Mouse (Mus musculus) neural tube, embryonic 14.5 days (tissue): ENCODE measurements around the gene Mndal. TPM values are rescaled to one million over a fixed set of nuclear protein-coding genes. Genes with fewer than 3 reads are reported as not detected.
"Not testable (repeated sequence)": the region's sequence is repeated elsewhere in the genome, so short reads cannot be mapped to it uniquely, and the experiment has no call there.

ENCODE experiments used
- ATAC-seq: fragments of 200-750 bp; cut with Nextera tagmentation; 2 replicates; pipeline ENCODE4 v1.8.0; 2017; ENCODE audit warnings: low read depth, mild to moderate bottlenecking, moderate TSS enrichment, moderate library complexity
- H3K27ac ChIP-seq: fragments of 300-500 bp; sonication (generic); 2 replicates; pipeline ENCODE4 v1.5.1; 2014; ENCODE audit warnings: low read depth, mild to moderate bottlenecking, control low read depth, low read length, moderate library complexity, mixed read lengths
- H3K27me3 ChIP-seq: fragments of 300-500 bp; sonication (generic); 2 replicates; pipeline ENCODE4 v1.6.1; 2014; ENCODE audit warnings: low read length; ENCODE audit not compliant: control insufficient read depth, insufficient read depth
- H3K36me3 ChIP-seq: fragments of 300-500 bp; sonication (generic); 2 replicates; pipeline ENCODE4 v1.6.1; 2014; ENCODE audit warnings: low read length, mixed read lengths; ENCODE audit not compliant: control insufficient read depth, insufficient read depth
- H3K4me1 ChIP-seq: fragments of 300-500 bp; sonication (generic); 2 replicates; pipeline ENCODE4 v1.6.1; 2014; ENCODE audit warnings: low read length; ENCODE audit not compliant: control insufficient read depth, insufficient read depth
- H3K4me2 ChIP-seq: fragments of 300-500 bp; sonication (generic); 2 replicates; pipeline ENCODE4 v1.6.1; 2014; ENCODE audit warnings: mild to moderate bottlenecking, low read depth, low read length, control low read depth
- H3K4me3 ChIP-seq: fragments of 300-500 bp; sonication (generic); 2 replicates; pipeline ENCODE4 v1.5.1; 2014; ENCODE audit warnings: low read depth, low read length, control low read depth, mixed read lengths
- H3K9ac ChIP-seq: fragments of 300-500 bp; sonication (generic); replicated peaks from 2 replicates; pipeline ENCODE4 v1.6.1; 2014; ENCODE audit warnings: low read depth, mild to moderate bottlenecking, control low read depth, low read length, mixed read lengths
- H3K9me3 ChIP-seq: fragments of 300-500 bp; sonication (generic); 2 replicates; pipeline ENCODE4 v1.6.1; 2016; ENCODE audit warnings: low read length; ENCODE audit not compliant: control insufficient read depth
- WGBS: fragments of 180-500 bp; shearing (Covaris S2); extraction: QIAGEN DNeasy Blood & Tissue Kit; methylation state at CpG from one replicate; pipeline ENCODE4 v1.1.7; 2014; 5-methylcytosine and 5-hydroxymethylcytosine counted together
- polyA plus RNA-seq: library from polyadenylated mRNA; unstranded; fragments of >200 nt; fragmentation: Nextera tagmentation; extraction: Ambion mirVana; gene quantifications from 2 replicates; pipeline ENCODE4 v1.2.1, GENCODE M21; 2014

Gene Mndal
- polyA plus RNA-seq, 1 experiment from 2014 or later, result 1.1 TPM

GRCm38 (mm10) chr1:173802689-173803281 lies 139.5 kb downstream of the Mndal start:
- not testable (repeated sequence) for H3K4me1 ChIP-seq, H3K36me3 ChIP-seq, H3K4me3 ChIP-seq, H3K9me3 ChIP-seq, H3K9ac ChIP-seq, H3K27ac ChIP-seq, H3K4me2 ChIP-seq, H3K27me3 ChIP-seq, ATAC-seq
- whole genome bisulfite sequencing, result 57% methylated on average over 2 of the region's 2 CpGs

- H3K36me3 ChIP-seq, H3K27me3 ChIP-seq, ATAC-seq, H3K9me3 ChIP-seq, H3K4me2 ChIP-seq, H3K9ac ChIP-seq, H3K4me3 ChIP-seq, H3K27ac ChIP-seq, H3K4me1 ChIP-seq: not testable (repeated sequence)
- 77% methylated on average over 3 of the region's 3 CpGs for WGBS
Measured at GRCm38 (mm10) chr1:173802207-173802606, 140.1 kb downstream of the Mndal start.

GRCm38 (mm10) chr1:173801791-173802190 lies 140.5 kb downstream of the Mndal start:
- not testable (repeated sequence) for H3K9ac ChIP-seq, H3K9me3 ChIP-seq, ATAC-seq, H3K4me1 ChIP-seq, H3K36me3 ChIP-seq, H3K27me3 ChIP-seq, H3K4me2 ChIP-seq, H3K27ac ChIP-seq, H3K4me3 ChIP-seq
- 92% methylated on average over 2 of the region's 2 CpGs for WGBS

Other genes starting within 250 kb of the Mndal start
- gene Ifi207, start 200.7 kb downstream of the Mndal start, polyA plus RNA-seq, result 0.57 TPM in 1 of 2 replicates, not detected in the other
- 0.28 and 0.67 TPM in 2 replicates for gene Ifi204, start 175.5 kb downstream of the Mndal start, polyA plus RNA-seq
- gene Ifi211, start 29.4 kb downstream of the Mndal start, polyA plus RNA-seq, result 0.24 TPM in 1 of 2 replicates, not detected in the other
- 0.46 and 0.54 TPM in 2 replicates for gene Ifi203, start 181 bp upstream of the Mndal start, polyA plus RNA-seq
- gene Ifi202b, start 40.3 kb upstream of the Mndal start, polyA plus RNA-seq, result not detected in 2 replicates
- not detected in 2 replicates for gene Ifi205, start 89.3 kb upstream of the Mndal start, polyA plus RNA-seq
- not detected in 2 replicates for gene Olfr433, start 98.2 kb upstream of the Mndal start, polyA plus RNA-seq
- gene Olfr432, start 106.7 kb upstream of the Mndal start, polyA plus RNA-seq, result not detected in 2 replicates
- not detected in 2 replicates for gene Olfr430, start 124.1 kb upstream of the Mndal start, polyA plus RNA-seq
- gene Olfr429, start 141.8 kb upstream of the Mndal start, polyA plus RNA-seq, result not detected in 2 replicates
- not detected in 2 replicates for gene Olfr427, start 154.4 kb upstream of the Mndal start, polyA plus RNA-seq
- not detected in 2 replicates for gene Olfr231, start 178.7 kb upstream of the Mndal start, polyA plus RNA-seq
- gene Olfr424, start 189.0 kb upstream of the Mndal start, polyA plus RNA-seq, result not detected in 2 replicates
- not detected in 2 replicates for gene Olfr420, start 213.1 kb upstream of the Mndal start, polyA plus RNA-seq
- 0.19 and 0.23 TPM in 2 replicates for gene Spta1, start 230.3 kb upstream of the Mndal start, polyA plus RNA-seq